Mouse (Mus musculus) liver, embryonic 13.5 days (tissue): ENCODE results near the gene Slc30a10. TPM values are rescaled to one million over a fixed set of nuclear protein-coding genes. Genes with fewer than 3 reads are reported as not detected.
A peak's percentile ranks its signal among the peaks of the same experiment; 100 is the strongest.

Experiments used
- ATAC-seq: fragments of 200-750 bp; cut with Nextera tagmentation; 2 replicates; pipeline ENCODE4 v1.8.0; 2017; ENCODE audit warnings: low read depth, mild to moderate bottlenecking, moderate number of reproducible peaks, moderate library complexity
- DNase-seq: peaks from one replicate; pipeline ENCODE4 v3.0.0; 2022
- H3K27ac ChIP-seq: fragments of 300-500 bp; sonication (generic); 2 replicates; pipeline ENCODE4 v1.5.1; 2015; ENCODE audit warnings: moderate library complexity, mild to moderate bottlenecking, inconsistent platforms
- H3K27me3 ChIP-seq: fragments of 300-500 bp; sonication (generic); 2 replicates; pipeline ENCODE4 v1.6.1; 2015; ENCODE audit warnings: mild to moderate bottlenecking, inconsistent platforms
- H3K36me3 ChIP-seq: fragments of 300-500 bp; sonication (generic); 2 replicates; pipeline ENCODE4 v1.6.1; 2015; ENCODE audit warnings: mild to moderate bottlenecking, inconsistent platforms
- H3K4me1 ChIP-seq: fragments of 300-500 bp; sonication (generic); replicated peaks from 2 replicates; pipeline ENCODE4 v1.6.1; 2015; ENCODE audit warnings: inconsistent platforms
- H3K4me2 ChIP-seq: fragments of 300-500 bp; sonication (generic); 2 replicates; pipeline ENCODE4 v1.6.1; 2015; ENCODE audit warnings: inconsistent platforms, mild to moderate bottlenecking, moderate library complexity
- H3K4me3 ChIP-seq: fragments of 300-500 bp; sonication (generic); replicated peaks from 2 replicates; pipeline ENCODE4 v1.5.1; 2015; ENCODE audit warnings: mild to moderate bottlenecking, inconsistent platforms
- H3K9ac ChIP-seq: fragments of 300-500 bp; sonication (generic); 2 replicates; pipeline ENCODE4 v1.6.1; 2015; ENCODE audit warnings: mild to moderate bottlenecking, inconsistent platforms
- H3K9me3 ChIP-seq: fragments of 300-500 bp; sonication (generic); replicated peaks from 2 replicates; pipeline ENCODE4 v1.6.1; 2016; ENCODE audit warnings: inconsistent platforms
- WGBS: fragments of 180-500 bp; shearing (Covaris S2); methylation state at CpG from one replicate; pipeline ENCODE4 v1.1.7; 2015; ENCODE audit not compliant: insufficient replicate concordance; 5-methylcytosine and 5-hydroxymethylcytosine counted together
- polyA plus RNA-seq: library from polyadenylated mRNA; unstranded; fragments of >200 nt; fragmentation: Nextera tagmentation; extraction: Ambion mirVana; gene quantifications from 2 replicates; pipeline ENCODE4 v1.2.1, GENCODE M21; 2015

Gene Slc30a10
- polyA plus RNA-seq, 1 experiment from 2014 or later, result 10.4 TPM

GRCm38 (mm10) chr1:185490603-185491002 is 36.0 kb downstream of the Slc30a10 start:
- H3K4me1 ChIP-seq, result peaks cover 35% of the 10 kb centered on the region
- no peak overlapping the region for H3K4me2 ChIP-seq
- WGBS, result 76% methylated on average over 2 of the region's 2 CpGs
- H3K36me3 ChIP-seq, result no peaks in the 10 kb centered on the region
- H3K9me3 ChIP-seq, result no peaks in the 10 kb centered on the region
- H3K27ac ChIP-seq, result no peak overlapping the region; the same call in 1 of the 2 replicates
- 0 out of 2 replicates have a peak, but pooled peaks cover 16% of the 10 kb centered on the region for H3K27me3 ChIP-seq
- DNase-seq (no peak), ATAC-seq (no peak)
- 0 out of 2 replicates have a peak overlapping the region, but pooled peaks have one; percentile 0 for H3K9ac ChIP-seq
- no peak overlapping the region for H3K4me3 ChIP-seq

DNA sequence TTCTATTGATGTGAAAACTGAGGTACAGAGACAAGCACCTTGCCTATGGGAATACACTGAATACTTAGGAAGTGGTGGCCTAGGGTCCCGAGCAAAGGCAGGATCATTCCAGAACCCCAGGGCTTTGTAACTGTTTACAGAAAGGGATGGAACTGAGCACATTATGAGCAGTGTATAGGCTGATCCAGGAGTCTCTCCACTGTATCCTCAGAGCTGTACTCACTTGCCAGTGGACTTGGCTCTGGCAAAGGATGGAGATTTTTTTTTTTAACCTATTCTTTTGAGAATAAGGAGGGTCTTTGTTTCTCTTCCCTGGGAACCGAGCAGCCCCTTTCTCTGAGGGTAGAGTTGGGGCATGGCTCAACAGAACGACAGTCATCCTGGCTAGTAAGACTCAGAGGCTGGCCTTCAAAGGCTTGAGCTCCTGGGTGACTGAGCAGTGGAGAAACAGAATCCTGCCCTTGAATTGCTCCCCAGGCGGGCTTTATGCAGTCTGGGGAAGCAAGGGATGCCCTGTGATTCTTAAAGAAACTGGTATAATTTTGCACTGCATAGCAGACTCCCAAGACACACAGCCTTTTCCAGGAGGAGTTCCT is 38.9 kb downstream of the Slc30a10 start:
- Histone ChIP-seq H3K4me3 (no peak overlapping the region), H3K4me2 (no peak overlapping the region), H3K27ac (peak overlapping the region; percentile 51), H3K9ac (no peak overlapping the region), H3K9me3 (no peaks in the 10 kb centered on the region), H3K4me1 (peaks cover 40% of the 10 kb centered on the region), H3K27me3 (peaks cover 13% of the 10 kb centered on the region; the same call in 1 of the 2 replicates), H3K36me3 (no peaks in the 10 kb centered on the region)
- 51% methylated on average over 4 of the region's 4 CpGs for whole genome bisulfite sequencing
- ATAC-seq, result no peak
- no peak for DNase-seq

DNA sequence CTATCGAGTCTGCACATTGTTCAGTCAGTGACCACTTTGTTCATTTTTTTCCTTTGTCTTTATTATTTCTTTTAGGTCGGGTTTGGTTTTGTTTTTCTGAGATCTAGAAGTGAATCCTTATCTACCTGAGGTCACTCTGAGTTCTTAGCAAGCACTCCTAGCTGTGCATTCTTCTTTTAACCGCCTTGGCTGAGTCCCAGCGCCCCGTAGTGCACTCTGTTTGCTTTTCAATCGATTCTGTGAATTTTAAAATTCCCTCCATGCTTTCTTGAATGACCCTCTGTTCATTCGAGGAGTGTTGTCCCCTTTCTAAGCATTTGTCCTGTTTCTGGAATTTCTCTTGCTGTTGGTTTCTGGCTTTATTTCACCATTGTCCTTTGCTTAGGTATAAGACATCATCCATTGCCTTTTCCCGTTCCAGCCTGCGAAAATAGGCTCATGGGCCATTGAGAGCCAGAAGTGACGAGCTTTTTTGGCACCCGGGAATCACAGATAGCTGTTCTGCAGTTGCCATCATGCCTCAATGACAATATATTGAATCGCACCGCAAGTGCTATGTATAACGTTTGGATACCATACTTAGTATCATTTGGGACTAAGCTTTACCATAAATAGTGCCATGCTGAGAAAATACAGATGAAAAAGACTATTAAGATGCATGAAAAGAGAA is 42.3 kb downstream of the Slc30a10 start:
- H3K27me3 ChIP-seq, result peaks cover 9% of the 10 kb centered on the region; the same call in 1 of the 2 replicates
- no peak overlapping the region for H3K27ac ChIP-seq
- H3K36me3 ChIP-seq, result no peaks in the 10 kb centered on the region
- H3K4me3 ChIP-seq, result no peak overlapping the region
- no peak overlapping the region for H3K4me2 ChIP-seq
- H3K4me1 ChIP-seq, result peaks cover 33% of the 10 kb centered on the region
- WGBS, result 68% methylated on average over 14 of the region's 14 CpGs
- DNase-seq (no peak), ATAC-seq (no peak)
- H3K9ac ChIP-seq, result peak overlapping the region; percentile 10; the same call in 1 of the 2 replicates
- no peaks in the 10 kb centered on the region for H3K9me3 ChIP-seq

GRCm38 (mm10) chr1:185500602-185501001 is 46.0 kb downstream of the Slc30a10 start:
- H3K4me1 ChIP-seq, result peaks cover 40% of the 10 kb centered on the region
- no peaks in the 10 kb centered on the region for H3K9me3 ChIP-seq
- H3K27me3 ChIP-seq, result no peaks in the 10 kb centered on the region; the same call in 1 of the 2 replicates
- no peak for DNase-seq
- WGBS, result 85% methylated on average over 7 of the region's 7 CpGs
- no peak overlapping the region for H3K4me2 ChIP-seq
- H3K27ac ChIP-seq, result no peak overlapping the region
- no peak overlapping the region for H3K9ac ChIP-seq
- no peaks in the 10 kb centered on the region for H3K36me3 ChIP-seq
- H3K4me3 ChIP-seq, result no peak overlapping the region
- ATAC-seq, result no peak

- H3K27ac ChIP-seq, result peak overlapping the region; percentile 56
- DNase-seq, result peak; percentile 55
- no peaks in the 10 kb centered on the region for H3K9me3 ChIP-seq
- H3K4me1 ChIP-seq, result peaks cover 34% of the 10 kb centered on the region
- no peaks in the 10 kb centered on the region; the same call in 1 of the 2 replicates for H3K27me3 ChIP-seq
- peak overlapping the region; percentile 23 for H3K9ac ChIP-seq
- no peaks in the 10 kb centered on the region for H3K36me3 ChIP-seq
- WGBS, result 35% methylated on average over 10 of the region's 10 CpGs
- ATAC-seq, result peak; percentile 27; the same call in 1 of the 2 replicates
- peak overlapping the region; percentile 13; the same call in 1 of the 2 replicates for H3K4me2 ChIP-seq
- H3K4me3 ChIP-seq, result no peak overlapping the region
Observed at GRCm38 (mm10) chr1:185501801-185502340, 47.2 kb downstream of the Slc30a10 start.

DNA sequence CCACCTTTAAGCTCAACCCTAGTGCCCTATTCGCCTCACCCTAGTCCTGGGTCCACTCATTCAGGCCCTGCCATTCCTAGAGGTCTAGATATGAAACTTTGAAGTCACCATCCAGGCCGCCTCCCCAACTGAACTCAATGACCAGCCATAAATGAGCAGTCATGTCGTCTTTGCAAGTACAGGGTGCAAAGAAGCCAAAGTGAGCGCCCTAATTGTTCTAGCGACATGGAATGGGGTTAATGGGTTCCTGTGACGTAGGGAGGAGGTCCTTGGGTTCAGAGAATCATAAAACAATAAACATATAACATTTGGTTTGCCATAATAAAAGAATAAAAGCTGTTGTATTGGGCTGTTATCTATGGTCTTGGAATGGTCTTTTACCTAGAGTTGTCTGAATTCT is 47.9 kb downstream of the Slc30a10 start:
- Histone ChIP-seq H3K4me3 (no peak overlapping the region), H3K27ac (no peak overlapping the region), H3K9ac (no peak overlapping the region), H3K4me2 (no peak overlapping the region), H3K9me3 (no peaks in the 10 kb centered on the region), H3K27me3 (no peaks in the 10 kb centered on the region; the same call in 1 of the 2 replicates), H3K36me3 (no peaks in the 10 kb centered on the region), H3K4me1 (peaks cover 29% of the 10 kb centered on the region)
- 0 out of 2 replicates have a peak, but pooled peaks have one; percentile 39 for ATAC-seq
- no peak for DNase-seq
- WGBS, result 58% methylated on average over 6 of the region's 6 CpGs

GRCm38 (mm10) chr1:185509042-185509441 is 54.4 kb downstream of the Slc30a10 start:
- no peak overlapping the region for H3K4me3 ChIP-seq
- ATAC-seq (no peak), DNase-seq (no peak)
- no peak overlapping the region for H3K9ac ChIP-seq
- H3K27ac ChIP-seq, result no peak overlapping the region
- H3K4me1 ChIP-seq, result peaks cover 12% of the 10 kb centered on the region
- 53% methylated on average over 3 of the region's 3 CpGs for WGBS
- no peaks in the 10 kb centered on the region for H3K27me3 ChIP-seq
- no peaks in the 10 kb centered on the region for H3K36me3 ChIP-seq
- H3K9me3 ChIP-seq, result no peaks in the 10 kb centered on the region
- no peak overlapping the region for H3K4me2 ChIP-seq

DNA sequence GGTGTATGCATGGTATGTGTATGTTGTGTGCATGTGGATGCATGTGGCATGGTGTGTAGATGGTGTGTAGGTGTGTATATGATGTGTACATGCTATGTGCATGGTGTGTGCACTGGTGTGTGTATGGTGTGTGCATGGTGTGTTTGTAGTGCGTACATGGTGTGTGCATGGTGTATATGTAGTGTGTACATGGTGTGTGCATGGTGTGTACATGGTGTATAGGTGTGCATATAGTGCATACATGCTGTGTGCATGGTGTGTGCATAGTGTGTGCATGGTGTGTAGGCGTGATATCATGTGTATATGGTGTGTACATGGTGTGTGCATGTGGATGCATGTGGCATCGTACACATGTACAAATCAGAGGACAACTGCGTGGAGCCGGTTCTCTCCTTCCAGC is 56.7 kb downstream of the Slc30a10 start:
- ATAC-seq (no peak), DNase-seq (no peak)
- Histone ChIP-seq H3K4me2 (no peak overlapping the region), H3K4me3 (no peak overlapping the region), H3K9me3 (no peaks in the 10 kb centered on the region), H3K27ac (no peak overlapping the region), H3K36me3 (no peaks in the 10 kb centered on the region), H3K4me1 (peaks cover 34% of the 10 kb centered on the region), H3K27me3 (no peaks in the 10 kb centered on the region), H3K9ac (no peak overlapping the region)
- 82% methylated on average over 5 of the region's 5 CpGs for WGBS

DNA sequence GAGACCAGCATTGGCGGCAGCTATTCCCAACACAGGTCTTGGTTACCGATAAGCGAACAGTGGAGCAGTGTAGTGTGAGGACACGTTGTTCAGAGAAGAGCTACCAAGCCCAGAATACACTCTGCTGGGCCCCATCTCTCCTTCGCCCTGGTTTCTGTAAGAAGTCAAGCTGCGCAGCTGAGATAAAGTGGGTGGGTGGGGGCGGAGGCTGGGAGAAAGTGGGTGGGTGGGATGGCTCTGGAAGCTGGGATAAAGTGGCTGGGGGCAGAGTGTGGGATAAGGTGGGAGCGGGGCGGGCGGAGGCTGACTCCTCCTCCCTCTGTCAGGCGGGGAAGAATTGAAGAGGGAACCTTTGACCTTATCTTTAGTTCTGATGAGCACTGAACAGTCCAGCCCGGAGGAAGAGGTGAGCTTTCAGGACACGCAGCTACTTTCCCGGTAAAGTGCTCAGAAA is 60.9 kb downstream of the Slc30a10 start:
- H3K36me3 ChIP-seq, result no peaks in the 10 kb centered on the region
- H3K27ac ChIP-seq, result peak overlapping the region; percentile 93
- peak overlapping the region; percentile 56 for H3K9ac ChIP-seq
- WGBS, result 13% methylated on average over 14 of the region's 14 CpGs
- peak overlapping the region; percentile 61 for H3K4me2 ChIP-seq
- no peaks in the 10 kb centered on the region for H3K27me3 ChIP-seq
- H3K4me3 ChIP-seq, result peak overlapping the region; percentile 26
- H3K4me1 ChIP-seq, result peaks cover 42% of the 10 kb centered on the region
- DNase-seq (peak; percentile 64), ATAC-seq (peak; percentile 98)
- no peaks in the 10 kb centered on the region for H3K9me3 ChIP-seq

DNA sequence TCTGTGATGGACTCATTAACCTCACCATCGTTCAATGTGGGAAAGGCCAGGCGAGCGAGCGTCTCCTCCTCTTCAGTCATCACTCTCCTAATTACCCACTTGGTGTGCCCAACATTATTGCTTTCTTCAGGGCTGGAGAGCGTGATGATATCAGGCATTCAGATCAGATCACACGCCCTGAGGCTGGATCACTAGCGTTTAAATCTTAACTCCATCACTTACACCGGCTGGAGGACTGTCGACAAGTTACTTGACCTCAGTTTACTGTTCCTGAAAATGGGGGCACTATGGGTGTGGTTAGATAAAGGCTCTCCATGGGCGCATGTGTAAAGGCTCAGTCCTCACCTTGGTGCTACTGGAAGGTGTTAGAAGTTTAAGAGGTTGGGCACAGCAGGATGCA is 61.4 kb downstream of the Slc30a10 start:
- Histone ChIP-seq H3K4me2 (peak overlapping the region; percentile 61), H3K36me3 (no peaks in the 10 kb centered on the region), H3K9me3 (no peaks in the 10 kb centered on the region), H3K4me1 (peaks cover 42% of the 10 kb centered on the region), H3K27ac (peak overlapping the region; percentile 93), H3K9ac (peak overlapping the region; percentile 54), H3K27me3 (no peaks in the 10 kb centered on the region), H3K4me3 (peak overlapping the region; percentile 26)
- peak; percentile 15 for DNase-seq
- peak; percentile 8 for ATAC-seq
- 50% methylated on average over 10 of the region's 10 CpGs for WGBS

DNA sequence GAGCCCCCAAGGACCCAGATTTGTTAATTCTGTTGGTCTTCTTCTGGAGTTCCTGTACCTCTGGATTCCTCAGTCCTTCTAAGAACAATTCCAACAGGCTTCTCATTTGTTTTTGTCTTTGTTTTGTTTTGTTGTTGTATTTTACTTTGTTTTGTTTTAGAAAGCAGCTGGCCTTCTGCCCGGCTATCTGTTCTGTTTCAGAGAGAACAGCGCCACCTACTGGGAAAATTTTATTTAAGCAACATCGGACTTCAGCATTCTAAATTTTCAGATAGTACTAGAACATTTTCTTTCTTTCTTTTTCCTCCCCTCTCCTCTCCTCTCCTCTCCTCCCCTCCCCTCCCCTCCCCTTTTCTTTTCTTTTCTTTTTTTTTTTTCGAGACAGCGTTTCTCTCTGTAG is 62.9 kb downstream of the Slc30a10 start:
- peak overlapping the region; percentile 93 for H3K27ac ChIP-seq
- H3K9ac ChIP-seq, result peak overlapping the region; percentile 59
- peaks cover 42% of the 10 kb centered on the region for H3K4me1 ChIP-seq
- H3K4me2 ChIP-seq, result 0 out of 2 replicates have a peak overlapping the region, but pooled peaks have one; percentile 61
- no peaks in the 10 kb centered on the region for H3K9me3 ChIP-seq
- H3K27me3 ChIP-seq, result no peaks in the 10 kb centered on the region
- no peak overlapping the region for H3K4me3 ChIP-seq
- DNase-seq (peak; percentile 42), ATAC-seq (no peak)
- no peaks in the 10 kb centered on the region for H3K36me3 ChIP-seq
- 3% methylated on average over 3 of the region's 5 CpGs for WGBS
